Mouse (Mus musculus) thymus, adult 2 months (tissue): Measurements from ENCODE around the gene Sox9.

Experiments used
- CTCF ChIP-seq: fragments of 200-500 bp; IDR thresholded peaks from 2 replicates; pipeline ENCODE4 v1.5.1; 2012; ENCODE audit warnings: mild to moderate bottlenecking, control low read depth, low read length, moderate library complexity, borderline replicate concordance; ENCODE audit not compliant: control insufficient read depth, poor library complexity, insufficient read depth; ENCODE audit errors: extremely low read depth
- POLR2A ChIP-seq: fragments of 200-500 bp; IDR thresholded peaks from 2 replicates; pipeline ENCODE4 v1.6.1; 2012; ENCODE audit warnings: mild to moderate bottlenecking, low read length, control low read depth, moderate library complexity; ENCODE audit not compliant: control insufficient read depth, poor library complexity, insufficient read depth; ENCODE audit errors: extremely low read depth

GRCm38 (mm10) chr11:112780394-112780920 is 1.6 kb upstream of the Sox9 start:
- TF ChIP-seq POLR2A (no peak), CTCF (no peak)
